Mouse (Mus musculus): ENCODE data around the gene Kctd10.

GRCm38 (mm10) chr5:114372565-114372964, 7.7 kb downstream of the Kctd10 start:
- TF ChIP-seq POLR2A (IDR thresholded peaks at IDR 0.05; ENCODE audit: insufficient read length, low read depth) = no peak
- no peak for TF ChIP-seq TCF12 (IDR thresholded peaks at IDR 0.05; ENCODE audit: insufficient read depth, poor library complexity, severe bottlenecking)
- no peak for TF ChIP-seq POLR2AphosphoS2 (IDR thresholded peaks at IDR 0.05; ENCODE audit: insufficient read length, low read depth)
- no peak for TF ChIP-seq USF1 (IDR thresholded peaks at IDR 0.05; ENCODE audit: low read depth)
- no peak for TF ChIP-seq TCF3 (IDR thresholded peaks at IDR 0.05; ENCODE audit: insufficient read length, low read depth)
- no peak for TF ChIP-seq SRF (IDR thresholded peaks at IDR 0.05; ENCODE audit: control insufficient read depth, insufficient read length, low read depth)
- TF ChIP-seq MAX (IDR thresholded peaks at IDR 0.05; ENCODE audit: low read depth) = no peak
- no peak for TF ChIP-seq CEBPB (IDR thresholded peaks at IDR 0.05; ENCODE audit: insufficient read depth, poor library complexity, severe bottlenecking)
- no peak for TF ChIP-seq E2F4 (IDR thresholded peaks at IDR 0.05; ENCODE audit: insufficient read depth)

All from myocyte (in vitro differentiated cells).